Mouse (Mus musculus) frontal cortex, postnatal 36 days (tissue): ENCODE results near the gene Npb.

Experiments used
- DNase-seq, 2 experiments: peaks; one replicate each; pipeline ENCODE4 v3.0.0; 2022; ENCODE audit warnings: low spot score in 2 of 2

Npb gene

DNA sequence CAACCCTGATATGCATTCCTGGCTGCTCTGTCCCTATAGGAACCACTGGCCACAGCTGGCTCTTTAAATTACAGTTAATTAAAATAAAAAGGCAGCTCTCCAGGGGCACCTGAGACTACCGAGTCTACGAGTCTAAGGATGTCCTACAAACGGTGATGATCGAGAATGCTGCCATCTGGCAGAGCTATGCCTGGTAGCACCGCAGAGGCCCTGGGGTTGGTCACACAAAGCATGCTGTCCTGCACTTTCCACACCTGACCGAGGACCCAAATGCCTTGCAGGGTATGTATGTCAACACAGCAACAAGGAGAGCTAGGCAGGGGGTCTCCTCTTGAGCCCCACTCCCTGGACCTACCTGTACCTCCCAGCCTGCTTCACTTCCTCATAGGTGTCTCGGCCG is 5.7 kb downstream of the Npb start:
- DNase-seq: no peak

DNA sequence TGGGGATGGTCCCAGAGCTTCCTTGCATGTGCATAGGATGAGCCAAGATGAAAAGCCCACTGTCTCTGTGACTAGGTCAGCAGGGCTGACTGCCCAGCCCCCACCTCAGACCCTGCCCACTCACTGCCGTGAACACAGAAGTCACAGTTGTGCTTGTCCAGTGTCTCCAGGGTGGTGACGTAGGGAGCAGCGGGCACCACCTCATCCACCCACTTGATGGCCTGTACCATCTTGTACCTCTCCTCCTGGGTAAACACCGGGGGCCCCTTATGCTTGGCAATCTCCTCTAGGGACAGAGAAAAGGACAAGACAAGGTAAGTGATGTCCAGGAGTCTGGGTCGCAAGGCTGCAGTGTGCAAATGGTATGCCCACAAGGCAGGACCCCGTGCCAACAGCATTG is 6.9 kb downstream of the Npb start:
- DNase-seq: no peak

DNA sequence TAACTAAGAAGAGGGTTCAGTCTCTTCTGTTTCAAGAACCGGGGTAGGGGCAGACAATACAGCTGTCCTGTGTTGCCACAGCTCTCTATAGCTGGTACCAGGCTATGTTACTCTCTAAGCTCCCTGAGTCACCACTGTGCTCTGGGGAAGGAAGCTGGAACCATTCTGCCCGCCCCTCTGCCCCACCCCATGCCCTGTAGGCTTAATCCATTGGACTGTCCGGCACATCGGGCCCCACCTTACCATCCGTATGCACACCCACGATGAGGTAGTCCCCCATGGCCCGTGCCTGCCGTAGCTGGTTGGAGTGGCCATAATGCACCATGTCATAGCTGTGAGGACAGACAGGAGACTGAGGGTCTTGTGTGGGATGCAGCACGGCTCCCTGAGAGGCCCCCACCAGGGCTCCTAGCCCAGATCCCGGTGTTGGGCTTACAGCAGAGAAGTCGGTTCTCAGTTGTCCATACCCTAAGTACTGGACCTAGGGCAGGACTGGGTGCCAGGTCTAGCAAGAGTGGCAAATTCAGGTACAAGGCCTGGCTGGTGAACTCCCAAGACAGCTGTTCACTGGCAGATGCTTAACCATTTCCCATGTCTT is 7.4 kb downstream of the Npb start:
- no peak for DNase-seq

DNA sequence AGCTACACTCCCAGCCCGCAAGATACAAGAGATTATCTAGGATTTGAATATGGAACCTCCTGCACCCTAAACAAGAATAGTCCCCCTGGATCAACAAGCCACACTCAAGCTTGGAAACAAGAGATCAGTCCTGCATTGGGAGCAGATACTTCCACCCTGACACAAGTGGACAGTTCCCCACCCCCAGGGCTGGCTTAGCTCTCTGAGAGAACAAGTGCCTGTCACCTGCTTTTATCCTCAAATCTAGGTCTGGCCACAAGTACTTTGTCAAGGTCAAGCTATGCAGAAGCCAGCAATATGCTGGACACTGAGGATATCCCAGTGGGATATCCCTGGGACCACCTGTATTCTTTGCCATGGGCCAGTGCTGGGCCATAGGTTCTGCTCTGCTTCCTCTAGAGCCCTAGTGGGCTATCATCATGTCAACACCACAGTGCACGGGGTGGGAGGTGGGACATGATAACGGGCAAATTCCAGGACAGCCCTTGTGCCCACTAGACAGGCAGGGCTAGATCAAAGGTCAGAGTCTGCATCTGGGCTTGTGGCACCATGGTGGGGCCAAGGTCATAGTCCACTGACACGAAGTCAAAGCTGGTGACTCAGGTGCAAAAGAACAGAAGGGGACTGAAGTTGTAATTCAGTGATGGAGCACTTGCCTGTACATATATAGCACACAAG is 8.5 kb downstream of the Npb start:
- DNase-seq: no peak

DNA sequence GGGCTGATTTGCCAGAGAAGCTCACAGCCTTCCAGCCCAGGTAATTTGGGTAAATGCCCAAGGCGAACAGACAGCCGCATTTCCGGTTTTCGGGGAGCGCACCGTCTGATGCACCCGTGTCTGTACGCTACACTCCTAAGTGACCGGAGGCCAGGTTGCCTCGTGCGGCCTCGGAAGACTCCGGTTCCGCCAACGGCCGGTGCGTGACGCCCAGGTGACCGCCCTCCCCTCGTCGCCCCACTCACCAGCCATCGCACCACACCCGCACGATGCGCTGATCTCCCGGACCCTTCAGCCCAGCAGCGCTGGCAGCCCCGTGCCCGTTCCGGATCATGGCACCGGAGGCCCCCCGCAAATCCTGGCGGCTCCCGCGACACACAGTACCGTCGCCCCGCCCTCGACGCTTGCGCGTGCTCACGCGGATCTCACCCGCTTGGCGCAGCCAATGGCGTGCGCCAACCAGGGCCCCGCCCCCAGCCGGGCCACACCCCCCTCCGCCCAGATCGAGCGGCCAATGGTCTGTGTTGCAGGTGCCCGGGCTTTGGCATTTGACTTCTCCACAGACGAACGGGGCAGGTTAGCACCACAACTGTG is 9.3 kb downstream of the Npb start, which contains the start of gene Pcyt2:
Gene Pcyt2 (minus strand): TSS at position 418 of the 594 bp plus-strand sequence.
- peak; percentile 88 to 92 for DNase-seq

DNA sequence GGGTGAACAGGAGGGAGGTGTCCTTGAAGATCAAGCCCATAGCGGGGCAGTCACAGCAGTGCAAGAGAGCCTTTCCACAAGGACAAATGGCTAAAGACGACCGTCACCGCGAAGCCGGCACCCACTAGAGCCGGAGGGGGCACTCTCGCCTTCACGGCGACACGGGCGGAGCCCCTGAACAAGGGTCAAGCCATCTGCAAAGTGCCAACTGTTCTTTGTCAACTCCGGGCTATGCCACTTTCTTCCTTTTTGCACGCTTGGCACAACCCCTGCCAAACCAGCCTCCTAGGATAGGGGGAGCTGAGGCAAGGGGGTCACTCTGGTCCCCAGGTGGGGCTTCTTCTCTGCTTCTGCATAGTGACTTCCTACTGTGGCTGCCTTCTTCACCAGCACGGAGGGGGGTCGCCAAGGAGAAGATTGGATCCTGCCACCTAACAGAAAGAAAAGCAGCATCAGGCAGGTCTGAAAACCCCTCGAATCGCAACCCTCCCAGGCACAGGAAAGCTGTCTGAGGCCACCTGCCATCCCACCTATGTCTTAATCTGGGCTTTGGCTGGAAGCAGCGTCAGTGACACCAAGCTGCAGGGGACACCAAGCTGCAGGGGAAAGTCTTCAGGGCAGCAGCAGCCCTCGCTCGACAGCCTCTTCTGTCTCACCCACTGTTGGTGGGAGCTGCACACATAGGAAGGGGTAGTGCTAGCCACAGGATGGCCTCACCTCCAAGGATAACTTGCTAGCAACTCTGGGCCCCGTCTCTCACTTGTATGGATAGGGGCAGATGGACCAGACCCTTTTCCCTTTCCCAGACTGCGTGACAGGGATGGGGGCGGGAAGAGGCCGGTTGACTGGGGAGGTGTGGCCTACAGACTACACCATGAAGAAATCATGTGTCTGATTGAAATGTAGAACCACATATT is 10.6 kb downstream of the Npb start:
- DNase-seq: no peak

DNA sequence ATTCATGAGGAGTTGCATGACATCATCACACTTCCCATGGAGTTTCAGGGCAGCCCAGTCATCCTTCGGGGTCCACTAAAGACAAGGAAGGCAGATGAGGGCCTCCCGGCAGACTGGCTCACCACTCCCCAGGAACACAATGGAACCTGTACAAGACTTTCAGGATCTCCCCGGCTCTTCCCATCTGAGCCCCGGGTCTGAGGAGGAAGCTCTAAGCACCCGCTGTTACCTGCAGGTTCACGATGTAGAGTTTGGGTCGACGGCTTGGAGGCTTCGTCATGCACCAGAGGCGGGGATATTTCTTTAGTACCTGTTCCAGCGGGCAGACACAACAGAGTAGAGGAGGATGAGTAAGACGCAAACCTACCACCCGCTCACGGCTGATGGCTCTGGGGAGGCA is 11.9 kb downstream of the Npb start:
- DNase-seq: no peak

DNA sequence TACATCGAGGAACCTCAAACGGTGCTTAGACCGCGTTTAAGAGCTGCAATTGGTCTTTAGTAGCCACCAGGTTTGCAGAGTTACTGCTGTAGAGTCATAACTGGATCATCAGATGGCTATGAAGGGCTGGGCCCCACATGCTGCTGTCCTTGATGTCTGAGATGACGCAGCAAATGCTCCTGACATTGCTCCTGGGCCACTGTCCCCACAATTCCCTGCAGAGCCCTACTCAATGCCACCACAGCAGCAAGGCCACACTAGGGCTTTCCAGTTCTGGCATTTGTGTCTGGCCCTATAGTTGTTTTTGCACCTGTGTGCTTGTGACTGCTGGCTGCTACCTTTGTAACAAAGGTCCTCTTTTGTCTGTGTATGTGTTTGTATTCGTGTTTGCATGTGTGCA is 14.5 kb downstream of the Npb start:
- DNase-seq: no peak

DNA sequence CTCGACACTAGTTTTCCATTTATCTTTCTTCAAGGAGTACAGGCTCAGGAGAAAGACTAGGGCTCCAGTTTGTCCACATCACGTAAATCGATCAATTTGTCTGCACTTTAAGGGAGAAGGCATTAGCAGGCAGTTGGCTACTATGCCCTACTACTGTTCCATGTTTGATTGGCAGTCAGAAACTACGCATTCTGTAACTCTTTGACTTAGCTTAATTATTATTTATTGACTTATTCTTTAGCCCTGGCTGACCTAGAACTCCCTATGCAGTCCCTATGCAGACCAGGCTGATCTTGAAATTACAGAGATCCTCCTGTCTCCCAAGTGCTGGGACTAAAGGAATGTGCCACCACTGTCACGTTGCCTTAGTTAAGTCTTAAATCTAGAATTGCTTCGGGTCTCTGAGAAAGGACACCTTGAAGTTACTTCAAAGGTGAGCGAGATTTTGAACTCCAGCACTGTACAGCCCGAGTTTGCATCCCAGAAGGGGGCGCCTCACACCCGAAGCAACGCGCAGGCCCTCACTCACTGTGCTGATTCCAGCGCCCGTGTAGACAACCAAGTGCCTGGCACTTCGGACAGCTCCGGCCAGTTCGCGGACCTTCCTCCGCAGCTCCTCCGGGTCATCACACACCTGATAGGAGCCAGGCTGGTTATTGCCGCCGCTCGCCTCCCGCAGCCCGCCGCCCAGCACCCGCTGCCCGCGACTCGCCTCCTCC is 15.8 kb downstream of the Npb start:
- DNase-seq: peak; percentile 50 to 71

DNA sequence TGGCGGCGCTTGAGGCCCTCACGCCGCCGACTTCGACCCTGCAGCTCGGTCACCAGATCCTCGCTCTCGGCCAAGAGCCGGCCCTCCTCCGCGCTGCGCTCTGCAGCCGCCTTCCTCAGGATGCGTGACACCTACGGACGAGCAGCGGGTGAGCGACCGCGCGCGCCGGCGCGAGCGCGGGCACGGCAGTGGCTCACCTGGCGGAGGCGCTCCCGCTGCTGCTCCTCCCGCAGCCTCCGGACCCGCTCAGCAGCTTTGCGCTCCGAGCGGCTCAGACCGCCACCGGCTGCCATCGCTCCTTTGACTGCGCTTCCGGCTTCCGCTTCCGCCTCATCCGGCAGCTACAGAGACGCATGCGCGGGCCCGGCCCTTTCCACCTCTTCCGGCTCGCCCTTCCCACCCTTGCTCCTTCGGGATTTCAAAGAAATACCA is 16.4 kb downstream of the Npb start:
- DNase-seq: peak; percentile 84 to 88

DNA sequence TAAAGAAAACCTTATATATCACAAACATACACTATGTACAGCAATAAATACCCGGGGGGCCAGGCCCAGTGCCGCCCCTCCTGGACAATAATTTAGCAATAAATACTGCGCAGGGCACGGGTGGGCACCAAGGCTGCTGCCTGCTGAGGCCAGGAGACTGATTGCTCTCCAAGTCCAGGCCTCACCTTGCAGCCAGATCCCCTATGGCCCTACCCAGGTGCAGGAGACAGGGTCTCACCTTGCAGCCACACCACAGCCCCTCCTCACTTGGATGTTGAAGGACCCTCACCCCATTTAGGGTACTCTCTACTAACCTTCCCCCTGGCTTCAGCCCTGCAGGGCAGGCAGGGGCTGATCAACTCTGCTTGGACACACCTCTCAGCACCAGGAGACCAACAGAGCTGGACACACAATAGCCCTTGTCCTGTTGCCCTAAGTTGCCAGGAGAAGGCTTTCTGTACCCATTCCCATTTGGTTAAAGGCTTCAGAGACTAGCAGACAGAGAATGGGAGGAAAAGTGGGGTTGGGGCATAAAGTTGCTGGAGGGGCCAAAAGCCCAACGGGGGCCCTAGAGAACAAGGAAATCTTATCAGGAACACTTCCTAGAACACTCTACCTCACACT is 17.0 kb downstream of the Npb start, which contains the start of gene Sirt7:
Gene Sirt7 (minus strand): TSS at position 89 of the 624 bp plus-strand sequence.
- no peak for DNase-seq

DNA sequence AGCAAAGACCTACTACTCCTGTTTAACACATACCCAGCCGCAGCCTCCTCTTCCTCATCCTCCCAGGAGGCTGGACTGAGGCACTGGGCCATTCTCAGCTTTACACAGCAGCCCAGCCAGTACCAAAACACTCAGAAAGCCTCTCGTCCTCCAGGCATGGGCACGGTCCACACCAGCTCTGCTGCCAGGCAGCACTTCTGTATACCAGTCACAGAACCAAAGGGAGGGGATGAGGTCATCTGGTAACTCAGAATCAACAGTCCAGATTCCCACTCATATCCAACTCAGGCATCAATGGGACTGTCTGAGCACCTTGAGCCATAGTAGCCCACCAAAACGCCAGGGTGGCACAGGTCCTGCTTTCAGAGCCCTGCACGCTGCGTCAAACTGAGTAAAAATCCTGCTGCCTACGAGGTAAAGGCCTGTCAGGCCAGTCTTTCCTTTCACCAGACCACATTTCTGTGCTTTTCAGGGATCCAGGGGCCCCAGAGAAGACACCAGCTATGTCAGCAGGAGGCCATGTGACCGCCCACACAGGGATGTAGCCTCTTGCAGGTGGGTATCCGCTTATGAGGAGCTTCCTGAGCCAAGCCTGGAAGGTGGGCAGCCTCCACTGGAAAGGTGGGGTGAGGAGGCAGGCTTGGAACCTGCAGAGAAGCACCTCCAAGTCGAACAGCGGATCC is 18.6 kb downstream of the Npb start:
- DNase-seq: no peak

DNA sequence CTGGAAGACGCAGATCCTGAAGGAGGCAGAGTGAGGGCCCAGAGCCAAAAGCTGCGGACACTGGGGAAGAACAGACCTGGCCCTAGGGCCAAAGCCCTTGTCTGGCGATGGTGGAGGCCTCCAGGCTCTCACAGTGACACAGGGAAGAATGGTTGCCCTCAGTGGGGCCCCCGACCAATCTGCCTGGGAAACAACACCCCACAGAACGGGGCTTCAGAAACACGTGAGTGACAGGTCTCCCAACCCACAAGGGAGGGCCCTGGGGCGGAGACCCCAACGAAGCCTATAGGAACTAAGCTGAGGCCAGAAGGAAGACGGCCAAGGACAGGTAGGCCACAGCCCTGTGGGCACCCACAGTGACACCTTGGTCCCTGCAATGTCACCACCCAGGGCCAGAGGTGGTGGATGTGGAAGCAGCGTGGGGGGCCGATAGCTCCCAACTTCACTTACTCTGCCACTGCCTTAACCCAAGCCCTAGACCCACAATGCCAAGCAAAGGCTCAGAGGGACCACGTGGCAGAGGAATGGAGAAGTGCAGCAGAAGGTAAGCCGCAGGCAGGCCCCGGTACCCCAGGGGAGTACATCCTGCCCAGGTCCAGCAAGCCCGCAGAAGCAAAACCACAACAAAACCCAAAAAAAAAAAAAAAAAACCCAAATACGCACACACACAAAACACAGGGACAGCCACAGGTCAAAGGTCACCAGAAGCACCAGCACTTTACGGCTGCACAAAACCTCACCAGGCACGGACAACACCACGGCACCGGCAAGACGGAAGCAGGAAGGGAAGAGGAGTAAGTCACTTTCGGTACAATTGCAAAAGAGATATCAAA is 19.4 kb downstream of the Npb start:
- no peak for DNase-seq

DNA sequence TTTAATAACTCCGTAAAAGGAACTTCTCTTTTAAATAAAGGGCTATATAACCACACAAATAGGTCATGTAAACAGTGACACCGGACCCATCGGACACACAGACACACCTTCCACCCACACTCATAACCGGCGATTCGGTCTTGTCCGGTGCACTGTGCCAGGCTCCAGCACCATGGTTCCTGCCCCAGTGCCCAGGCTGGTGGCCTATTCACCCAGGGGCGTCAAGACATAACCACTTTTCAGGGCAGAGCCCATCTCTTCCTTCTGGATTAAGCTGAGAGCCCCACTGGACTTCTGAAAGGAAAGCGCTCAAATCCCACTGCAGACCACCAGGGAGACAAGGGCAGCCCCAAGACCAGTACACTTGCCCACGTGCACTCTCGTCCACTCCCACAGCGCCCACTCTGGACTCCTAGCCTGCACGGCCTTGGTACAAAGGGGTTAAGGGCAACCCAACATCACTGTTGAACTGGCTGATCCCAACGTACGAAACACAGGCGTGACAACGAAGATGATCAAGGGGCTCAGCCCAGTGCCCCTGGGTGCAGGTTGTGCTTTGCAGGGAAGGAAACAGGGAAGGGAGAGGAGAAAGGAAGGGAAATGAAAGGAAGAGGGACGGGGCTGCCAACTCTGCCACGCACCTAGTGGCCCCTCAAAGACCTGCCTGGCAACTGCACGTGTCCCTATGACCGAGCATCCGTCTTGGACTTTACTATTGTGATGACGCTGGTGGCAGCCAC is 20.5 kb downstream of the Npb start:
- DNase-seq: no peak

DNA sequence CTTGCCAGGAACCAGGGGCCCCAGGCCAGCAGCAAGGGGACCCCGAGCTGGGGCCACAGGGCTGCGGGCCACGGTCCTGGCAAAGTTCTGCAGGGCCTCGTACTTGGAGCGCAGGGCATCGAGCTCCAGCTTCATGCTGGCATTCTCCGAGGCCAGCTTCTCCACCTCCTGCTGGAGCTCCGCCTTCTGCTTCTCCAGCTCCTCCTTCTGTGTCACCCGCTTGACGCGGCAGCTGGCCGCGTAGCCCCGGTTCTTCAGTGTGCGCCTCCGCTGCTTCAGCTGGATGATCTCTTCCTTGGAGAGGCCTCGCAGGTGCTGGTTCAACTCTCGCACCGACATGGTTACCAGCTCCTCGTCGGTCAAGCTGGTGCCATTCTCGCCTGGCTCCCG is 21.1 kb downstream of the Npb start:
- no peak for DNase-seq

DNA sequence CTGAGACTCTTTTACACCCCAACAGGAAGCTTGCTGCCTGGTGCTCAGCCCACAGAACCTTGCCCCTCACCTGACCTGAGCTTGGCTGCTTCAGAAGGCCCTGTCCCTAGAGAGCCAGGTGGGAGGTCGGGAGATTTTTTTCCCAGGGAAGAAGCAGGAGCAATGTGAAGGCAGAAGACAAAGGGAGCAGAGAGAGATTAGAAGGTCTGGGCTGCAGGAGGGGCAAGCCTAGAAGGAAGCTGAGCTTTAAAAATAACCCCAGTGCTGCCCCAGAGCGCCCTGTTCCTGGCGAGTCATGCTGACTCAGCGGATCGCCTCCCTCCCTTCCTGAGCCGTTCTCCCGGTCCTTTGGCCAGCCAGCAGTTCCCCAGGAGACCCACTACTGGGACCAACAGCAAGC is 21.6 kb downstream of the Npb start:
- DNase-seq: no peak

DNA sequence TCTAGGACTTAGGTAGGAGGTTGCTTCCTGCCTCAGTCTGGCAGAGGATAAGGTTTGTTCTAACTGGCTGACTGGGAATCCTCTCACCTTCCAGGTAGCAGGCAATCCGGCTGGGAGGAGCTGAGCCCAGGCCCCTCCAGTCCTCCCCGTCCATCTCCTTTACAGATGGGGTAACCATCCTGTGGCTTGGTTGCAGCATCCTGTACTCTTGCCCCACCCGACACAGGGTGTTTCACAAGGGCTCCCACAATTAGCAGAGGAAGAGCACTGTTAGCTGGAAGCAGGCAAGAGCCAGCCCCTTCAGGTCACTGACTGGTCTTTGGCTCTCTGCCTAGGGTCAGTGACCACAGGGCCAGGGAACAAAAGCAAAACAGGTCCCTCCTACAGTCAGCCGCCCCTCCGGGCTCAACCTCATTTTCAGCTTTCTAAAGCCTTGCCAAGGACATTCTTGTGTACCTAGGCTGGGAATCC is 22.2 kb downstream of the Npb start:
- DNase-seq: no peak

DNA sequence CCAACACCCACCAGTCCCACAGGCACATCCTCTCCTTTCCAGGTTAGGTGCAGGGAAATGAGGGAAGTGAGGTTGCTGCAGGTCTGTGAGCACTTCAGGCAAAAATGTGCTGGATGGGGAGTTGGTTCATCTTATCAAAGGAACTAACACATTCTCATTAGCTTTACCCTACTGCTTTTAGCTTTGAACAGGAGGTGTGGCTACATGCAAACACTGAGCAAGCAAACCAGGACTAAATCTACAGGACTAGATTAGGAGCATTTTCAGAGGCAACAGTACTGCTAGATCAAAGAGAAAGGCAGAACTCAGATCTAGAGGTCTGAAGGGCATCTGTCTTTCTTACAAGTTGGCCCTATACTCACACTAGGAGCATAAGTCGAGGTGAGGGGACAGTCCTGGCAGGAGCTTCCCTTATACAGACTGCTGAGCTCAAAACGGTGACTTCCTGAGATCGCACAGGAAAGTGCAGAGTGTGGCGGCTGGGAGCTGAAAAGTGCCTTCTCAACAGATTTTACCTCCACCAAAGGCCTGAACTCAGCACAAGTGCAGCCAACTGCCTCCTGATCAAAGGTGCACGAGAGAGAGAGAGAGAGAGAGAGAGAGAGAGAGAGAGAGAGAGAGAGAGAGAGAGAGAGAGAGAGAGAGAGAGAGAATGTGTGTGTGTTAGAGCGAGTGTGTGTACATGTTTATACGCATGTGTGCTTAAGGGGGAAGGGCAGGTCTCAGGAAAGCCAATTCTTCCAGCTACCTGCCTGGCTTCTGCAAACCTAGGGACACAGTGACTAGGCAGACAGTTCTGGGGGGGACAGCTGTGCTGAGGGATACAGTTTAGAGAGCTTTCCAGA is 22.8 kb downstream of the Npb start:
- no peak for DNase-seq
